Mouse (Mus musculus) lung, postnatal 0 days (tissue): Measurements from ENCODE around the gene Vps50.

Experiments
- CTCF ChIP-seq: IDR thresholded peaks from 2 replicates; pipeline ENCODE4 v1.5.1; 2016; ENCODE audit warnings: antibody characterized with exemption, mild to moderate bottlenecking
- EP300 ChIP-seq: IDR thresholded peaks from 2 replicates; pipeline ENCODE4 v1.6.1; 2016; ENCODE audit warnings: antibody characterized with exemption, mild to moderate bottlenecking, control low read depth

DNA sequence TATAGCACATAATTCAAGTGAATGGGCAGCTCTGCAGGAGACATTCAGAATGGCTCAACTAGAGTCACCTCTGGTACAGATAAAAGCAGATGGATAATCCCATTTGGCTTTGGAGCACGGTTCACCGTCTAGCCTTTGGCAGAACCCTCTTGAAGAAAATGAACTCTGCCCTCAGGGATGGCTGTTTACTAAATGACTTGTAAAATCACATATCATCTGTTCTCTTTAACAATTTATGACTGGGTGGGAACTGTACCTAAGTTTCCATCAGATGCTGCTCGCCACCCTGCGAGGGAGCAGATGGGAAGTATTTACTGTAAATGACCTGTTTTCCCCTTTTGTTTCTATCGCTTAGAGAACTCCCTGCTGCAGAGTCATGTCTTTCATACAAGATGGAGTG, 18.3 kb upstream of the Vps50 start:
- no peak for TF ChIP-seq CTCF
- TF ChIP-seq EP300 = no peak
